ENCODE assay signal across 8 mouse cellular contexts in the genomic region with DNA sequence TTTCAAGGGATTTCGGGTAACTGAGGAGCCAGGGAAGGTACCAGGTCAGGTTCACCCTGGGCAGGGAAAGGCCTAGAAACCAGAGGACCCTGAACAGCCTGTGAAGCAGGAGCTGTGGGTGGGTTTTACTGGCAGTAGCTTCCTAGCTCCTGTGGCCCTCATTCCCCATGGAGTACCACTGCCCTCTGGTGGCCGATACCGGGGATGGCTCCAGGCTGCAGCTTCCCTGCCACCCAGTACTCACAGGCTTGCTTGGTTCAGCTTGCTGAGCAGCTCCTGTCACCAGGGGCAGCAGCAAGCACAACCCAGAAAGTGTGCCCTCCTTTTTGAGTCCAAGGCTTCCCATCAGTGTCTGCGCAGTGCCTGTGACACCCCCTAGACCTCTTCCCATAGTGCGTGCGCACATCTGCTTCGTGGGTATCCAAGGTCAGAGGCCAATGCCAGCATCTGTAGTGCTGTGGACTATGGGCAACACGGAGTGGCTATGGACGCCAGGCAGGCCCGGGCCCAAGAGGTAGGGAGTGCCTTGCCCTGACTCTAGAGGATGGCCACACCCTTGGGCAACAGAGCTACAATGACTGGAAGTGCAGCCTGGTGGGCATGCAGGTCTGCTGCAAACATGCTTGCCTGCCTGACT. TPM values are rescaled to one million over a fixed set of nuclear protein-coding genes. Genes with fewer than 3 reads are reported as not detected.
DNase-seq lines count a peak whose midpoint lies in the region; ATAC-seq and TF ChIP-seq lines count a peak whose summit lies in the region.
"Not testable (repeated sequence)": the region's sequence is repeated elsewhere in the genome, so short reads cannot be mapped to it uniquely, and the experiment has no call there.

No protein-coding gene starts in this region.

- not testable (repeated sequence) for DNase-seq in hindbrain, embryonic 14.5 days (ENCODE audit: low spot score); kidney, postnatal 0 days (ENCODE audit: low spot score); liver, postnatal 0 days

- not testable (repeated sequence) for H3K27ac ChIP-seq in forebrain, embryonic 12.5 days; heart, embryonic 11.5 days (ENCODE audit: low read depth, low read length); hindbrain, embryonic 14.5 days; kidney, postnatal 0 days; liver, postnatal 0 days (ENCODE audit: low read depth); midbrain, embryonic 12.5 days (replicated peaks); stomach, embryonic 14.5 days (ENCODE audit: low read length)

- ATAC-seq in cerebellum, adult (ENCODE audit: insufficient number of reproducible peaks, low FRiP score, low TSS enrichment), result peak; percentile 79
- ATAC-seq in forebrain, embryonic 12.5 days (ENCODE audit: low FRiP score), result peak; percentile 46; the same call in 1 of the 2 replicates
- ATAC-seq in heart, embryonic 11.5 days (replicated peaks; ENCODE audit: insufficient number of reproducible peaks, low FRiP score, low TSS enrichment), result peak; percentile 61
- peak; percentile 31; the same call in 1 of the 2 replicates for ATAC-seq in hindbrain, embryonic 14.5 days (ENCODE audit: low FRiP score)
- ATAC-seq in kidney, postnatal 0 days (replicated peaks; ENCODE audit: low FRiP score, low read depth), result peak; percentile 79; the same call in 1 of the 2 replicates
- peak; percentile 27; the same call in 1 of the 2 replicates for ATAC-seq in liver, postnatal 0 days
- ATAC-seq in midbrain, embryonic 12.5 days (ENCODE audit: low FRiP score, low read depth), result peak; percentile 62
- peak; percentile 69 for ATAC-seq in stomach, embryonic 14.5 days (ENCODE audit: insufficient number of reproducible peaks, insufficient read depth, low FRiP score, low read depth)

- not testable (repeated sequence) for H3K9me3 ChIP-seq in forebrain, embryonic 12.5 days; heart, embryonic 11.5 days (replicated peaks; ENCODE audit: control insufficient read depth, low read length); hindbrain, embryonic 14.5 days (ENCODE audit: control insufficient read depth, low read length); kidney, postnatal 0 days (replicated peaks; ENCODE audit: low read length); liver, postnatal 0 days (ENCODE audit: low read length); midbrain, embryonic 12.5 days; stomach, embryonic 14.5 days (ENCODE audit: control insufficient read depth, low read depth, low read length)

- TF ChIP-seq EP300 in liver, postnatal 0 days (IDR thresholded peaks at IDR 0.05; ENCODE audit: low read depth), result not testable (repeated sequence)

- not testable (repeated sequence) for TF ChIP-seq CTCF in kidney, postnatal 0 days (IDR thresholded peaks at IDR 0.05; ENCODE audit: low read depth)
- TF ChIP-seq CTCF in liver, postnatal 0 days (IDR thresholded peaks at IDR 0.05; ENCODE audit: low read depth), result 0 out of 2 replicates have a peak, but pooled peaks have one; percentile 1

- not testable (repeated sequence) for H3K4me1 ChIP-seq in forebrain, embryonic 12.5 days; heart, embryonic 11.5 days (ENCODE audit: control insufficient read depth, insufficient read depth, low read length); hindbrain, embryonic 14.5 days (replicated peaks; ENCODE audit: control insufficient read depth, insufficient read depth, low read length); kidney, postnatal 0 days (replicated peaks; ENCODE audit: insufficient read depth, low read length); liver, postnatal 0 days (ENCODE audit: insufficient read depth); midbrain, embryonic 12.5 days; stomach, embryonic 14.5 days (ENCODE audit: control insufficient read depth, insufficient read depth, low read length)

- H3K9ac ChIP-seq in forebrain, embryonic 12.5 days; heart, embryonic 11.5 days (ENCODE audit: low read depth, low read length); hindbrain, embryonic 14.5 days; kidney, postnatal 0 days (ENCODE audit: low read depth, low read length); liver, postnatal 0 days (replicated peaks); midbrain, embryonic 12.5 days (replicated peaks); stomach, embryonic 14.5 days (replicated peaks; ENCODE audit: low read depth, low read length): not testable (repeated sequence)

- WGBS in forebrain, embryonic 12.5 days, result 82% methylated on average over 7 of the region's 10 CpGs
- 74% methylated on average over 5 of the region's 10 CpGs for WGBS in heart, embryonic 11.5 days (ENCODE audit: insufficient replicate concordance)
- WGBS in hindbrain, embryonic 14.5 days, result 70% methylated on average over 5 of the region's 10 CpGs
- 78% methylated on average over 4 of the region's 10 CpGs for WGBS in kidney, postnatal 0 days
- WGBS in liver, postnatal 0 days (ENCODE audit: insufficient replicate concordance), result 70% methylated on average over 4 of the region's 10 CpGs
- WGBS in midbrain, embryonic 12.5 days, result 74% methylated on average over 7 of the region's 10 CpGs
- WGBS in stomach, embryonic 14.5 days, result 64% methylated on average over 7 of the region's 10 CpGs

- H3K27me3 ChIP-seq in forebrain, embryonic 12.5 days; heart, embryonic 11.5 days (ENCODE audit: control insufficient read depth, insufficient read depth, low read length); hindbrain, embryonic 14.5 days (ENCODE audit: control insufficient read depth, insufficient read depth, low read length); kidney, postnatal 0 days (ENCODE audit: insufficient read depth, low read length); liver, postnatal 0 days (ENCODE audit: insufficient read depth, low read length); stomach, embryonic 14.5 days (ENCODE audit: control insufficient read depth, insufficient read depth, low read length): not testable (repeated sequence)
- H3K27me3 ChIP-seq in midbrain, embryonic 12.5 days, result peaks cover 24% of the 10 kb centered on the region; the same call in 1 of the 2 replicates

- H3K4me2 ChIP-seq in forebrain, embryonic 12.5 days; heart, embryonic 11.5 days; hindbrain, embryonic 14.5 days (replicated peaks); kidney, postnatal 0 days (ENCODE audit: low read length); liver, postnatal 0 days (ENCODE audit: low read depth, low read length); midbrain, embryonic 12.5 days (replicated peaks); stomach, embryonic 14.5 days (replicated peaks; ENCODE audit: low read depth, low read length): not testable (repeated sequence)

- H3K36me3 ChIP-seq in forebrain, embryonic 12.5 days (replicated peaks); heart, embryonic 11.5 days (ENCODE audit: control insufficient read depth, insufficient read depth, low read length); hindbrain, embryonic 14.5 days (replicated peaks; ENCODE audit: control insufficient read depth, insufficient read depth); kidney, postnatal 0 days (ENCODE audit: insufficient read depth, low read length); liver, postnatal 0 days (replicated peaks; ENCODE audit: insufficient read depth, low read length); midbrain, embryonic 12.5 days; stomach, embryonic 14.5 days (ENCODE audit: control insufficient read depth, insufficient read depth, low read length): not testable (repeated sequence)

- not testable (repeated sequence) for H3K4me3 ChIP-seq in forebrain, embryonic 12.5 days (replicated peaks); heart, embryonic 11.5 days (ENCODE audit: low read depth, low read length); hindbrain, embryonic 14.5 days (replicated peaks; ENCODE audit: low read length); kidney, postnatal 0 days (replicated peaks; ENCODE audit: low read depth, low read length); liver, postnatal 0 days (ENCODE audit: low read depth, low read length); midbrain, embryonic 12.5 days; stomach, embryonic 14.5 days (ENCODE audit: low read depth, low read length)

RNA-seq across cellular contexts. Expression of gene Efnb1, which starts 24.7 kb away (rescaled TPM):
- 99.2 and 106 TPM in 2 replicates for polyA plus RNA-seq in forebrain, embryonic 12.5 days (2016; fragmentation: Nextera tagmentation; extraction: Ambion mirVana)
- polyA plus RNA-seq in heart, embryonic 11.5 days (2014; fragmentation: Nextera tagmentation; extraction: Ambion mirVana), result 16.0 and 16.8 TPM in 2 replicates
- polyA plus RNA-seq in hindbrain, embryonic 14.5 days (2014; fragmentation: Nextera tagmentation; extraction: Ambion mirVana), result 19.3 and 19.6 TPM in 2 replicates
- 51.2 and 64.4 TPM in 2 replicates for polyA plus RNA-seq in kidney, postnatal 0 days (2015; fragmentation: Nextera tagmentation; extraction: Ambion mirVana)
- 4.9 and 6.5 TPM in 2 replicates for polyA plus RNA-seq in liver, postnatal 0 days (2015; fragmentation: Nextera tagmentation; extraction: Ambion mirVana)
- polyA plus RNA-seq in midbrain, embryonic 12.5 days (2016; fragmentation: Nextera tagmentation; extraction: Ambion mirVana), result 64.2 and 69.7 TPM in 2 replicates
- polyA plus RNA-seq in stomach, embryonic 14.5 days (2014; fragmentation: Nextera tagmentation; extraction: Ambion mirVana), result 24.7 and 25.0 TPM in 2 replicates

Comparison
In these comparisons a context has a peak if more than half of its experiments do, and no peak if none do; other contexts are left out.
1. ATAC-seq: peak in every context shown above with its lines; median percentile 79 in cerebellum, adult; 79 in kidney, postnatal 0 days; 69 in stomach, embryonic 14.5 days; 62 in midbrain, embryonic 12.5 days; 61 in heart, embryonic 11.5 days; 46 in forebrain, embryonic 12.5 days; 31 in hindbrain, embryonic 14.5 days; 27 in liver, postnatal 0 days.